Mouse (Mus musculus) small intestine, adult 2 months (tissue): ENCODE results near the gene Thrb.

Source experiments
- CTCF ChIP-seq: fragments of 200-500 bp; IDR thresholded peaks from 2 replicates; pipeline ENCODE4 v1.5.1; 2012; ENCODE audit warnings: low read depth, mild to moderate bottlenecking, control low read depth, inconsistent platforms, low read length, moderate library complexity, mixed read lengths; ENCODE audit not compliant: insufficient replicate concordance, insufficient read length; ENCODE audit errors: extremely low read depth
- POLR2A ChIP-seq: fragments of 200-500 bp; IDR thresholded peaks from 2 replicates; pipeline ENCODE4 v1.6.1; 2012; ENCODE audit warnings: low read depth, mild to moderate bottlenecking, control low read depth, inconsistent platforms, low read length, moderate library complexity

GRCm38 (mm10) chr14:17767987-17768386, 107.9 kb downstream of the Thrb start:
- TF ChIP-seq POLR2A: no peak
- no peak for TF ChIP-seq CTCF
